Comparison of ENCODE assay signal across 8 mouse cellular contexts in the genomic region with DNA sequence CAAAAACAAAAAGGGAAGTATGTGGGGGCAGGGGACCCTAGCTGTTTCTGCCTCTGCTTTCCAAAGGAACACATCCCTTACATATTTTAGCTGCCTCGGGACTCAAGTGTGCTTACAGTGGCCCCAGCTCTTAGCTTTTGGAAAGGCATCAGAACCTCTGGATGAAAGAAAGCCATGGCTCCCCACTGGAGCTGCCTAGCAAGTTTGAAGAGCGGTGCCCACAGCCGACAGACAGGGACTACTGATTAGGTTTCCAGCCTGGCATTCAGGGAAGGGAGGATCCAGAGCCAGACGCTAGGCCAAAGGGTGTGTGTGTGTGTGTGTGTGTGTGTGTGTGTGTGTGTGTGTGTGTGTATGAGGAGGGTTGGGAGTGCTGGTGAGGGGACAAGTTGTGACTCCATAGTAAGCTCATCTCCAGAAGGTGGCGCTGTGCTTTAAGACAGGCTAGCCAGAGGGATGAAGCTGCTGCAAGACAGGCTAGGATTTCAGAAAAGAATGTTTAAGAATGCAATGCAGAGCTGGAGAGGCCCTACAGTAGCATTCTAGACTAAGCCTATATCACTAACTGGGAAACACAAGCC.
A peak's percentile ranks its signal among the peaks of the same experiment; 100 is the strongest.
DNase-seq lines count a peak whose midpoint lies in the region; ATAC-seq lines count a peak whose summit lies in the region.

No protein-coding gene starts in this region.

- H3K4me1 ChIP-seq in midbrain, embryonic 13.5 days (replicated peaks) = peaks cover 21% of the 10 kb centered on the region

- no peaks in the 10 kb centered on the region for H3K9me3 ChIP-seq in midbrain, embryonic 13.5 days

- DNase-seq in adrenal gland, postnatal 36 days = peak; percentile 80 to 86
- peak; percentile 96 for DNase-seq in embryo, embryonic 11 days
- peak; percentile 25 to 57 for DNase-seq in gastrocnemius, postnatal 36 days
- DNase-seq in kidney, adult 18-20 months = peak; percentile 74
- peak; percentile 69 to 81 for DNase-seq in left cerebral cortex, postnatal 36 days (ENCODE audit: low spot score in 2 of 2)
- DNase-seq in spleen, postnatal 36 days (ENCODE audit: low spot score in 2 of 2) = peak; percentile 25 to 27

- WGBS in midbrain, embryonic 13.5 days = 14% methylated on average over 5 of the region's 5 CpGs

- no peak overlapping the region for H3K9ac ChIP-seq in midbrain, embryonic 13.5 days (replicated peaks)

- peak; percentile 90 for ATAC-seq in midbrain, embryonic 13.5 days
- no peak for ATAC-seq in inflammation-experienced regulatory T-cells, adult 6 months

- H3K4me3 ChIP-seq in midbrain, embryonic 13.5 days (replicated peaks) = no peak overlapping the region

- intact Hi-C loops in gastrocnemius, postnatal 36 days (cut with DNase I) = loop anchor here (1.0 to 2.0 kb wide), 3 partner anchors 202 to 590 kb away; no protein-coding TSS in a partner anchor
- intact Hi-C loops in left cerebral cortex, postnatal 36 days (cut with DNase I) = loop anchor here (1.0 to 5.0 kb wide), 3 partner anchors 201 to 591 kb away; partner anchors contain the start of gene Mycn

- peaks cover 17% of the 10 kb centered on the region for H3K27me3 ChIP-seq in midbrain, embryonic 13.5 days

- no peak overlapping the region for H3K27ac ChIP-seq in midbrain, embryonic 13.5 days

- no peak overlapping the region for H3K4me2 ChIP-seq in midbrain, embryonic 13.5 days (replicated peaks)

- H3K36me3 ChIP-seq in midbrain, embryonic 13.5 days = no peaks in the 10 kb centered on the region

Comparison
In these comparisons a context has a peak if more than half of its experiments do, and no peak if none do; other contexts are left out.
1. DNase-seq: peak in every context shown above with its lines; median percentile 96 in embryo, embryonic 11 days; 83 in adrenal gland, postnatal 36 days; 75 in left cerebral cortex, postnatal 36 days; 74 in kidney, adult 18-20 months; 41 in gastrocnemius, postnatal 36 days; 26 in spleen, postnatal 36 days.